Mouse (Mus musculus): ENCODE data around the gene Gatad2a. TPM values are rescaled to one million over a fixed set of nuclear protein-coding genes. Genes with fewer than 3 reads are reported as not detected.

Gene Gatad2a
- polyA plus RNA-seq, 1 experiment from 2014 or later = 54.8 TPM

DNA sequence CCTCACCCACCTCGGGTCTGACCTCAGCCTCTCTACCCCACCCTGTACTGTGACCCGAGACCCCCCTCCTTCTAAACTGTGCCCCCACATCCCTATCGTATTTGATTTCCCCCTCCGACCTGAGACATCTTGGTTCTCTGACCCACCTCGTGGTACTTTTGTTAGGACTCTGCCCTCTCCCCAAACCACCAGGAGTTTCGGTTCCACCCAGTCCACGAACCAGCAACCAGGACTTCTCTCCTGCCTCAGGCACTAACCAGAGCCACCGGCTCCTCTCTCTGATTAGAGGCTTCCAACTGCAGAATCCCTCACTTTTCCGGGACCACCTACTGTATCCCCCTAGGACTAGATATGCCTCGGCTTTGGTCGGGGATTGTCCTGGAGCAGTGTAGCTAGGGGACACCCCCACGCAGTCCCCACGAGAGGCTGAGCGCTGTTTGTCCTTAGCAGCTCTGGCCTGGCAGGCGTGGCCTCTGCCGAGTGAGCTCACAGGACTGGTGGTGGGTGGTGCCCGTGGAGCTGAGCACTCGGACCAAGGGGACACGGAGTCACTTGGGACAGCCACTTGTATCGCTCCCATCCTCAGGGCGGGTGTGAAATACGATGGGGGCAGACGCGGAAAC, 107.8 kb downstream of the Gatad2a start:
- ATAC-seq (ENCODE audit: low FRiP score) = no peak
- 8% methylated on average over 24 of the region's 24 CpGs for WGBS
- peaks cover 40% of the 10 kb centered on the region for H3K4me1 ChIP-seq

DNA sequence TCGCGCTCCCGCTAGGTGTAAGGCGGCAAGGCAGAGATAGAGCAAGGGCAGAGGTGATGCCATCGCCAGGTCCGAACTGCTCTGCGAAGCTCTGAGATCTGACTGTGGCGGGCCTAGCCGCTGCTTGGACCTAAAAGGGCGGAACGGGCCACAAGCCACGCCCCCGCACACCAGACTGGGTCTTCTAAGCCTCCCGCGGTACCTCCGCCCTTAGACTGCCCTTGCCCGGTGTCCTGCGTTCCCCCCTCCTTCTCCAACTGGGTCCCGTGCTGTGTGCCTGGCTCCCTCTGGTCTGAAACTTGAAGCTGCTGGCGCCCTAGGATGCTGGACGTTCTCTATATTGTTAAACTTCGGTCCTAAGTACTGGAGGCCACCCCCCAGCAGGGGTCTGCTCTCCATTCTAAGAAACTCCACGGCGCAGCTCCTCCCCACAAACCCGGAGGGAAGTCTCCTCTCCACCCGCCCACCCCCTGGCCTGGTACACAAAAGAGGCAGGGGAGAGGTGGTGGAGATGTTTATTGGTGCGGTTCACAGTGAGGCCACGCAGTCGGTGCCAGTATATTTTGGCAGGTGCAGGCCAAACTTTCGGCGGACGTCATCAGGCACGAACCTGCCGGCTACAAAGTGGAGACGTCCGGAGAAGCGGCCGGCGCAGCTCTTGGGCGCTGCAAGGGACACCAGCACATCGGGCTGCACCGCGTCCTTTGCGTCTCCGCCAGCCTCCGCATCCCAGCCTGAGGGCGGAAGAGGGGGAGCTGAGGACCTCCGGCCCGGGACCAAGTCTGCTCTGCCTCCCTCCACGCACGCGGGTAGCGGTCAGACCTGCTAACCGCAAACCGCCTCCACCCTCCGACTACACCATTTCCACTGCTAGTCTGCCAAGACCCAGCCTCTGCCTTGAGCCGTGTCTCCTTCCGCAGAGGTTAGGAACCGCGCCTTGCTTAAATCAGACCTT, 108.6 kb downstream of the Gatad2a start, which contains the start of gene Cilp2:
Gene Cilp2 (minus strand): TSS at position 399 of the 955 bp plus-strand sequence.
- no peak for ATAC-seq (ENCODE audit: low FRiP score)
- Histone ChIP-seq H3K27me3 (peaks cover 88% of the 10 kb centered on the region), H3K9me3 (replicated peaks) (no peaks in the 10 kb centered on the region), H3K36me3 (no peaks in the 10 kb centered on the region), H3K4me3 (peak within 1 kb of the TSS; percentile 26), H3K4me1 (peaks cover 40% of the 10 kb centered on the region), H3K9ac (0 out of 2 replicates have a peak within 1 kb of the TSS, but pooled peaks have one; percentile 41), H3K27ac (no peak within 1 kb of the TSS), H3K4me2 (replicated peaks) (peak within 1 kb of the TSS; percentile 42)
- WGBS = under 1% methylated on average over 55 of the region's 60 CpGs

More for the DNA sequence above, 107.8 kb downstream of the Gatad2a start:
- peaks cover 86% of the 10 kb centered on the region for H3K27me3 ChIP-seq
- peak overlapping the region; percentile 42 for H3K4me2 ChIP-seq (replicated peaks)
- no peaks in the 10 kb centered on the region for H3K9me3 ChIP-seq (replicated peaks)
- peaks cover 5% of the 10 kb centered on the region; the same call in 1 of the 2 replicates for H3K36me3 ChIP-seq
- no peak overlapping the region for H3K9ac ChIP-seq
- H3K4me3 ChIP-seq = peak overlapping the region; percentile 26
- H3K27ac ChIP-seq = no peak overlapping the region

GRCm38 (mm10) chr8:69884141-69884540, 112.0 kb downstream of the Gatad2a start:
- Histone ChIP-seq H3K4me3 (no peak overlapping the region), H3K27me3 (peaks cover 100% of the 10 kb centered on the region), H3K4me1 (peaks cover 36% of the 10 kb centered on the region), H3K9me3 (replicated peaks) (no peaks in the 10 kb centered on the region), H3K9ac (no peak overlapping the region), H3K36me3 (no peaks in the 10 kb centered on the region), H3K27ac (no peak overlapping the region), H3K4me2 (replicated peaks) (no peak overlapping the region)
- WGBS = 56% methylated on average over 13 of the region's 13 CpGs
- no peak for ATAC-seq (ENCODE audit: low FRiP score)

GRCm38 (mm10) chr8:69882833-69883600, 113.2 kb downstream of the Gatad2a start:
- H3K27me3 ChIP-seq = peaks cover 98% of the 10 kb centered on the region
- no peak for ATAC-seq (ENCODE audit: low FRiP score)
- no peaks in the 10 kb centered on the region for H3K36me3 ChIP-seq
- peaks cover 24% of the 10 kb centered on the region for H3K4me1 ChIP-seq
- no peak overlapping the region for H3K27ac ChIP-seq
- 16% methylated on average over 52 of the region's 52 CpGs for WGBS
- H3K4me3 ChIP-seq = peak overlapping the region; percentile 39
- H3K9ac ChIP-seq = no peak overlapping the region
- no peak overlapping the region for H3K4me2 ChIP-seq (replicated peaks)
- H3K9me3 ChIP-seq (replicated peaks) = no peaks in the 10 kb centered on the region

- Histone ChIP-seq H3K4me3 (peak overlapping the region; percentile 39), H3K4me2 (replicated peaks) (peak overlapping the region; percentile 54), H3K4me1 (peaks cover 16% of the 10 kb centered on the region), H3K27ac (no peak overlapping the region), H3K9ac (peak overlapping the region; percentile 43; the same call in 1 of the 2 replicates), H3K27me3 (peaks cover 92% of the 10 kb centered on the region), H3K9me3 (replicated peaks) (no peaks in the 10 kb centered on the region), H3K36me3 (no peaks in the 10 kb centered on the region)
- WGBS = 5% methylated on average over 101 of the region's 103 CpGs
- peak; percentile 55 for ATAC-seq (ENCODE audit: low FRiP score)
These were observed 114.0 kb downstream of the Gatad2a start for GRCm38 (mm10) chr8:69882021-69882756.

- Histone ChIP-seq H3K36me3 (no peaks in the 10 kb centered on the region), H3K9me3 (replicated peaks) (no peaks in the 10 kb centered on the region), H3K4me3 (peak overlapping the region; percentile 39), H3K9ac (peak overlapping the region; percentile 43), H3K27me3 (peaks cover 92% of the 10 kb centered on the region), H3K4me1 (peaks cover 12% of the 10 kb centered on the region), H3K4me2 (replicated peaks) (peak overlapping the region; percentile 54), H3K27ac (no peak overlapping the region)
- 15% methylated on average over 79 of the region's 79 CpGs for WGBS
- no peak for ATAC-seq (ENCODE audit: low FRiP score)
These were observed 114.8 kb downstream of the Gatad2a start for GRCm38 (mm10) chr8:69881261-69881865.

- Histone ChIP-seq H3K9me3 (replicated peaks) (no peaks in the 10 kb centered on the region), H3K27me3 (peaks cover 92% of the 10 kb centered on the region), H3K9ac (no peak overlapping the region), H3K4me1 (peaks cover 11% of the 10 kb centered on the region), H3K4me3 (peak overlapping the region; percentile 39), H3K27ac (no peak overlapping the region), H3K4me2 (replicated peaks) (peak overlapping the region; percentile 54), H3K36me3 (no peaks in the 10 kb centered on the region)
- no peak for ATAC-seq (ENCODE audit: low FRiP score)
- 8% methylated on average over 37 of the region's 37 CpGs for WGBS
These were observed 115.3 kb downstream of the Gatad2a start for GRCm38 (mm10) chr8:69880841-69881240.

DNA sequence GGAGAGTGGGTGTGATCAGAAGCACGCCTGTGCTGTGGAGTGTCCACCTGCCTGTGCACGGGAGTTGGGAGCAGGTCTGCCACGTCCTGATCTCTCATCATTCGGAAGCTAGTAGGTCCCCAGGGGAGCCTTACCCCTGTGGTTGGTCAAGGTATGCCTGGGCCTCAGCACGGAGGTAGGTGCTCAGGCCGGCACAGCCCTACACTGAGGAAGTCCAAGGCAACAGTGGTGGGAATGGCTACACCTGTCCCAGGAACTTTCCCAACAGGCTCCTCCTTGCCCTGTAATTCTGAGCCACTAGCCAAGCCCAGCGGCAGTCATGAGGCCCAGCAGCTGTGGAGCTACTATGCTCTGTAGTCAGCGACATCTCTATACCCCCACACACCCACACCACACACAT, 116.5 kb downstream of the Gatad2a start:
- Histone ChIP-seq H3K27me3 (peaks cover 84% of the 10 kb centered on the region), H3K9ac (no peak overlapping the region), H3K4me2 (replicated peaks) (no peak overlapping the region), H3K9me3 (replicated peaks) (no peaks in the 10 kb centered on the region), H3K4me1 (peaks cover 9% of the 10 kb centered on the region), H3K27ac (no peak overlapping the region), H3K36me3 (no peaks in the 10 kb centered on the region), H3K4me3 (no peak overlapping the region)
- 67% methylated on average over 8 of the region's 8 CpGs for WGBS
- no peak for ATAC-seq (ENCODE audit: low FRiP score)

GRCm38 (mm10) chr8:69877992-69878391, 118.2 kb downstream of the Gatad2a start:
- Histone ChIP-seq H3K36me3 (no peaks in the 10 kb centered on the region), H3K9ac (no peak overlapping the region), H3K4me1 (peaks cover 9% of the 10 kb centered on the region), H3K9me3 (replicated peaks) (no peaks in the 10 kb centered on the region), H3K27me3 (peaks cover 67% of the 10 kb centered on the region), H3K4me2 (replicated peaks) (no peak overlapping the region), H3K27ac (no peak overlapping the region), H3K4me3 (no peak overlapping the region)
- WGBS = 63% methylated on average over 3 of the region's 3 CpGs
- no peak for ATAC-seq (ENCODE audit: low FRiP score)

DNA sequence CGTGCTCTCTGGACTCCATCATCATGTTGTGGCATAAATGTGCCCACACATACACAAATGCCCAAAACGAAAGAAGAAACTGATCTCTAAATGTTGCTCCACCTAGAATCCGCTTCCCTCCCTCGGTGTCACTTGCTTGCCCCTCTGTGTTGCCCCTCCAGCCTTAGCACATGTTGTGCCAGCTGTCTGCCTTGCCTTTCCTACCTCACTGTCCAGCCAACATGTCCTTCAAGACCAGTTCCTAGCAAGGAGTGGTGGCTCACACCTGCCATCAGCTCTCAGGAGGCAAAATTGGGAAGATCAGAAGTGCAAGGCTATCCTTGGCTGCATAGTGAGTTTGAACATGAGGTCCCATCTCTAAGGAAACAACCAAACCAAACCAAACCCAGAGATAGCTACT, 118.8 kb downstream of the Gatad2a start:
- Histone ChIP-seq H3K27ac (no peak overlapping the region), H3K4me3 (no peak overlapping the region), H3K27me3 (peaks cover 61% of the 10 kb centered on the region), H3K9me3 (replicated peaks) (no peaks in the 10 kb centered on the region), H3K4me1 (peaks cover 9% of the 10 kb centered on the region), H3K4me2 (replicated peaks) (no peak overlapping the region), H3K36me3 (peaks cover 3% of the 10 kb centered on the region; the same call in 1 of the 2 replicates), H3K9ac (no peak overlapping the region)
- 84% methylated on average over 4 of the region's 4 CpGs for WGBS
- ATAC-seq (ENCODE audit: low FRiP score) = no peak

DNA sequence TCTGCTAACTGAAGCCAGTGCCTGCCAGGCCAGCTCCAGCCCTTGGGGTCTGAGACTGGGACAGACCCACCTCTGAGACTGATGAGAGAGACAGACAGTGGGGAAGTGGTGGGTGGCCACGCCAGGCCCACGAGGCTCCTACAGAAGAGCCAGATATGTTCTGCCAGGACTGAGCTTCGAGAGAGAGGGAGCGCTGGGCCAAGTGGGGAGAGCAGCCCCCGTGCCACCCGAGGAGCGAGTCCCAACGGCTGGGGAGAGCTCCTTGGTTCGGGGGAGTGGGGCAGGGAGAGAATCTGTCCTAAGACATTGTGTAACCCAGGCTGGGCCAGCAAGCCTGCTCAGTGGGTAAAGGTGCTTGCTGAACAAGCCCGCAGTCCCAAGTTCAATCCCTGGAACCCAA, 119.2 kb downstream of the Gatad2a start:
- ATAC-seq (ENCODE audit: low FRiP score) = no peak
- Histone ChIP-seq H3K27me3 (peaks cover 56% of the 10 kb centered on the region), H3K36me3 (peaks cover 5% of the 10 kb centered on the region), H3K27ac (no peak overlapping the region), H3K4me1 (peaks cover 6% of the 10 kb centered on the region), H3K9ac (no peak overlapping the region), H3K4me3 (no peak overlapping the region), H3K4me2 (replicated peaks) (no peak overlapping the region), H3K9me3 (replicated peaks) (no peaks in the 10 kb centered on the region)
- WGBS = 81% methylated on average over 10 of the region's 10 CpGs

Data from hindbrain, embryonic 12.5 days (tissue).